Mouse (Mus musculus): ENCODE results near the gene Dnase2a.

Dnase2a gene

GRCm38 (mm10) chr8:84908421-84909161 lies at the start of gene Dnase2a:
Gene Dnase2a, plus strand, starts transcription at chr8:84908560.
- DNase-seq (ENCODE audit: low read depth, low spot score) = peak; percentile 95

- DNase-seq (ENCODE audit: low read depth, low spot score) = peak; percentile 91
Measured at GRCm38 (mm10) chr8:84871376-84872308, 36.7 kb upstream of the Dnase2a start, which contains the start of gene Syce2. Gene Syce2, plus strand, starts transcription at chr8:84872111.

- DNase-seq (ENCODE audit: low read depth, low spot score) = peak; percentile 53
Measured at GRCm38 (mm10) chr8:84872309-84872965, 35.9 kb upstream of the Dnase2a start.

- DNase-seq (ENCODE audit: low read depth, low spot score) = no peak
Measured at GRCm38 (mm10) chr8:84873016-84873415, 35.3 kb upstream of the Dnase2a start.

- DNase-seq (ENCODE audit: low read depth, low spot score) = no peak
Measured at GRCm38 (mm10) chr8:84874339-84874738, 34.0 kb upstream of the Dnase2a start.

- DNase-seq (ENCODE audit: low read depth, low spot score) = no peak
Measured at GRCm38 (mm10) chr8:84877297-84878035, 30.9 kb upstream of the Dnase2a start.

- DNase-seq (ENCODE audit: low read depth, low spot score) = no peak
Measured at GRCm38 (mm10) chr8:84878915-84879314, 29.4 kb upstream of the Dnase2a start.

GRCm38 (mm10) chr8:84884728-84885127 lies 23.6 kb upstream of the Dnase2a start:
- no peak for DNase-seq (ENCODE audit: low read depth, low spot score)

GRCm38 (mm10) chr8:84888280-84888679 lies 20.1 kb upstream of the Dnase2a start:
- no peak for DNase-seq (ENCODE audit: low read depth, low spot score)

- DNase-seq (ENCODE audit: low read depth, low spot score) = no peak
Measured at GRCm38 (mm10) chr8:84889141-84889540, 19.2 kb upstream of the Dnase2a start.

- no peak for DNase-seq (ENCODE audit: low read depth, low spot score)
Measured at GRCm38 (mm10) chr8:84892993-84893708, 15.2 kb upstream of the Dnase2a start.

GRCm38 (mm10) chr8:84893709-84894134 lies 14.6 kb upstream of the Dnase2a start, which contains the start of gene Gcdh:
Gene Gcdh, minus strand, starts transcription at chr8:84893921.
- DNase-seq (ENCODE audit: low read depth, low spot score) = peak; percentile 93

- no peak for DNase-seq (ENCODE audit: low read depth, low spot score)
Measured at GRCm38 (mm10) chr8:84895963-84896362, 12.4 kb upstream of the Dnase2a start.

GRCm38 (mm10) chr8:84901071-84901470 lies 7.3 kb upstream of the Dnase2a start:
- no peak for DNase-seq (ENCODE audit: low read depth, low spot score)

GRCm38 (mm10) chr8:84901752-84902151 lies 6.6 kb upstream of the Dnase2a start, which contains the start of gene Klf1:
Gene Klf1, plus strand, starts transcription at chr8:84901928.
- DNase-seq (ENCODE audit: low read depth, low spot score) = no peak

- DNase-seq (ENCODE audit: low read depth, low spot score) = no peak
Measured at GRCm38 (mm10) chr8:84902367-84902919, 5.9 kb upstream of the Dnase2a start.

- peak; percentile 91 for DNase-seq (ENCODE audit: low read depth, low spot score)
Measured at GRCm38 (mm10) chr8:84902920-84903661, 5.3 kb upstream of the Dnase2a start.

GRCm38 (mm10) chr8:84904351-84904750 lies 4.0 kb upstream of the Dnase2a start:
- no peak for DNase-seq (ENCODE audit: low read depth, low spot score)

GRCm38 (mm10) chr8:84907037-84907436 lies 1.3 kb upstream of the Dnase2a start:
- DNase-seq (ENCODE audit: low read depth, low spot score) = no peak
